Mouse (Mus musculus): Measurements from ENCODE around the gene Ddias. TPM values are rescaled to one million over a fixed set of nuclear protein-coding genes. Genes with fewer than 3 reads are reported as not detected.
"Not testable (repeated sequence)": the region's sequence is repeated elsewhere in the genome, so short reads cannot be mapped to it uniquely, and the experiment has no call there.

The Ddias gene
- under 1 TPM; 0.42 to 0.78 TPM for total RNA-seq (2021)

GRCm38 (mm10) chr7:92874116-92874675 is at the start of gene Ddias, which contains the start of gene Prcp:
Gene Ddias, minus strand, starts transcription at chr7:92874247.
Gene Prcp, plus strand, starts transcription at chr7:92874470.
- peak; percentile 90 to 91 for DNase-seq

DNA sequence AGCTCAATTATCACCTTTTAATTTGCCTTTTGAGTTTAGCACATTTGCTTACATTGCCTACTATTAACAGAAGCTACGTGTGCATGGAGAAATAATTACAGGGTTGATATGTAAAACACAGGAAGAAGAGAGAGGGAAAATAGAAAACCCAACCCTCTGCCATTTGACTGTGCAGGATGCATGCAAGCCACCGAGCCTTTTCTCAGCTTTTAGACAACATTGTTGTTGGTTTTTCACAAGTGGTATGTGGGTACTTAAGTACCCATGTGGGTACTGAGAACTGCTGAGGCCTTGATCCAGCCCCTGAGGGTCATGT is 46.8 kb upstream of the Ddias start:
- DNase-seq = no peak

DNA sequence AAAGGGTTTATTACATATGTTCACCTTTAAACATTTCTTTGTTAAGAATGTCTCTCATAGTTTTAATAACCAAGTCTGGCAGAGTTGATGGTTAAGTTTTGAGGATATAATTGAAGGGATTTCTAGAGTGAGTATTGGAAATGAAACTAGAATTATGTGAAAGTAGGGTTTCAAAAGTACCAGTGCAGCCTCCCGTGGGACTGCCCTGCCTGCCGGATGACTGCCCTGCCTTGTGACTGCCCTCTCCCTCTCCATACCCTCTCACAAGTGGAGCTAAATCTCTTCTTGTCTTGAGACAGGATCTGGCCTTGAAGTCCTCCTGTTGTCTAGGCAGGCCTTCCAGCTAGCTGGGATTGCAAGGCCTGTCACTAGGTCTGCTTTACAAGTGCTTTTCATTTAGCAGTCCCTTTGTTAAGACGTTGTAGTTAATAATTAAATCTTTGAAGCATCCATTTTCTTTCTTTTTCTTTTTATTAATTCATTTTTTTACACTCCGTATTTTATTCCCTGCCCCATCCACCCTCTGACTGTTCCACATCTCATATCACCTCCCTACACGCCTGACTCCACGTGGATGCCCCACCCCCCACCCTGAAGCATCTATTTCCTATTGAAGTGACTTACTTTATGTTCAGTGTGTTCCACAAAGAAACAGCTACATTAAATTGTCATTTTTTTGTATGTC is 46.3 kb upstream of the Ddias start:
- no peak for DNase-seq

DNA sequence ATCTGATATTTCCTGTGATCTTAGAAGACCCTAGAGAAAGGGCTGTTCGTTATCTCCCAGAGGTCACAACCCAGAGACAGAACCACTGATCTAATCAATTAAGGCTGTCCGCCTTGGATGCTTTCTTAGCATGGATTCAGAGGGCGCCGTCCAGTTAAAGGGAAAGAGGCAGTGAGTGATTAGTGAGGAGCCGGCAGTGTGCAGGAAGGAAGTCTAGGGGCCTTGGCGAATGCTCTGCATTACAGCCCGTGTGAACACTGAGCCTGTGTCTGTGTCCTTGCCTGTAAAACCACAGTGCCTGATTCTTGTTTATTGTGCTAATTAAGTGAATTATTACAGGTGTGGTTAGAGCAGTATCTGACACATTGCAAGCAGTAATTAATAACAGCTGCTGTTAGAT is 30.2 kb upstream of the Ddias start:
- DNase-seq = not testable (repeated sequence)

DNA sequence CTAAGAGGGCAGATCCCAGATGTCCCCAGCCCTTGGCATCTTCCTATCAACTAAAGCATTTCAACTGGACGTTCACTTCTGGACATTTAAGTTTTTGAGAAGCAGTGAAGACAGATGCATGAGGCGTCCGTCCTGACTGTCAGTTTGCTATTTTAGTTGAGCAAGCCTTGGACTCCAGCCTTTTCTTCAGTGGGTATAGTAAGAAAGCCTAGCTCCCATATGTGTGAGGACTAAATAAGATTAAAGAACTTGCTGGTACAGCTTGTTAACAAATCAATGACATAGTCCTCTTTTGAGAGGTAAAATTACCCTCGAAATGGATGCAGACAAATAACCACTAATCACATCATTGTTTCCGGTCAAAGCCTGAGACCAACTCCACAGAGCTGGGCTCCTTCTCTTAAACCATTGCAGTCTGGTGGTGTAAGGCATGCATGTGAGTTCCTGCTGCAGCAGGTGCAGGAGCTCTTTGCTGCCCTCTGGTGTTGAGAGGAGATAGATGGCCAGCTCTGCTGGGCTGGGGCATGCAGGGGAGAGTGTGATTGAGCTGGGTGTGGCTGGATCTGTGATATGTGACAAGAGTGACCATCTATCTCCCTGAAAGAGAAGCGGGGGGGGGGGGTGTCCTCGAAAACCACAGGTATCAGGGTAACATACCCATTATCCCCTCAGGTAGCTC is 29.5 kb upstream of the Ddias start:
- DNase-seq = peak; percentile 41 to 55

DNA sequence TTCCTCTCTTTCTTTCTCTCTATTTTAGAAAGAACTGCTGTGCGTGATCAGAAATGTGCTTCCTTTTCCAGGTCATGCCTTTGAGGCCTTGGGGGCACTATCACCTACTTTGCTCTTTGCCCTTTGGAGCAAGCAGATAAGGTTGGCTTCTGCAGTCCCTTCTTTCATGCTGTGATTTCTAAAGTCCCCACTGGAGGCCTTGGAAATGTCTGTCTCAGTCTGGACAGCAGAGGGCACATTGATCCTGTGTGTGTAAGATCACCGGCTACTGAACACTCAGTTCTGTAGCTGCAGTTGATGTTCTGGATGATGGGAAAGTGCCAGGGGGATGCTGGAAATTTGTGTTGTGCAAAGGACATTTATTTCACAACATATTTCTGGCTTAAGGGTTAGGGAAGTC is 23.0 kb upstream of the Ddias start:
- no peak for DNase-seq

DNA sequence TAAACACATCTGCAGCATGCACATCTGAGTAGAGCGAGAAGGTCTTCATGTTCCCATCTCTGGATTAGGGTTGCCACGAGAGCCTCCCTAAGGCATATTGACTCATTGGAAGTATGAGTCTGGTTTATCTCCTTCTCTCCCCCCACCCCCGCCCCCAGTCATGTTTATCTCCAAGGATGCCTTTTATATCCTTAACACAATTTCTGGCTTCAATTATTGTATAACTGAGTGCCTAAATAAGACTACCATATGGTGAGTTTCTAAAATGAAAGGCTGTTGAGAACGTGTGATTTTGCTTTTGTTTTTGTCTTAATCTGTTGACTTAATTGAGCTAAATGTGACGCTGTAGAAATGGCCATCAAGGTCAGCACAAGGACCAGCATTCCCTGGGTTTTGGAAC is 22.0 kb upstream of the Ddias start:
- no peak for DNase-seq

DNA sequence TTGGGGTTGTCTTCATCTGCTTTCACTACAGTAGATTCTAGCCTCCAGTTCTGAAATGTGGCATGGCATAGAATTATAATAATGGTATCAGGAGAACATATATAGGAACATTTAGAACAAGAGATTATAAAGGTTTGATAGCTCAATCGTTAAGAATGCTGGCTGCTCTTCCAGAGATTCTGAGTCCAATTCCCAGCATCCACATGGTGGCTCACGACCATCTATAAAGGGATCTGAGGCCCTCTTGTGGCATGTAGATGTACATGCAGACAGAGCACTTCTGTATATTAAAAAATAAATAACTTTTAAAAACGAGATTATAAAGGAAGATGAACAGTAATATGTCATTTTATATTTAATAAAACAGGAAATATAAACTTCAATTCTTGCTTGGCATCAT is 19.4 kb upstream of the Ddias start:
- DNase-seq = no peak

DNA sequence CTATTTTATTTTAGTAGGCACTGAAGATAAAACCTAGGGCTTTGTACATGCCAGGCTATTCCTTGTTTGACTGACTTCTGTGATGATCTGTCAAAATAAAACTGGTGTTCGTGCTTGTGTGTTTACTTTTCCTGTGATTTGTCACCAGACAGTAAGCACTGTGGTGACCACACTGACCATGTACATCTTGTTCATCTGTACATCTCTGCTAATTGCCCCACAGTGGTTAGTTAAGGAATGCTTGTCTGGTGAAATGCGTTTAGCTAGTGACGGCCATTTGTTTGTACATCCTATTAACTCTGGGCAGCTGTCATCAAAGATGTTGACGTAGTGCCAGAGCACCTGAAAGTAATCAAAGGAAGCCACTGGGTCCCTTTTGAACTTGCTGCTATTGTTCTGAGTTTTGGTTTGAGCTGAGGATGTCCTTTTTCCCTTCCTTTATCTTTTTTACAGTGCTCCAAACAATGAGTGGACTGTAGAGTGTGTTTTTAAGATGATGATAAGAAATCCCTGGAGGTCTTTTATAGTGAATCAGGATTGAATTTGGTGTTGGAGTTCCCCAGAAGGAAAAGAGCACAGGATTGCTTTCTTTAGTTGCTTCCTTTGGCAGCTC is 16.7 kb upstream of the Ddias start:
- no peak for DNase-seq

- DNase-seq = no peak
These were observed 16.2 kb upstream of the Ddias start for GRCm38 (mm10) chr7:92890211-92890610.

DNA sequence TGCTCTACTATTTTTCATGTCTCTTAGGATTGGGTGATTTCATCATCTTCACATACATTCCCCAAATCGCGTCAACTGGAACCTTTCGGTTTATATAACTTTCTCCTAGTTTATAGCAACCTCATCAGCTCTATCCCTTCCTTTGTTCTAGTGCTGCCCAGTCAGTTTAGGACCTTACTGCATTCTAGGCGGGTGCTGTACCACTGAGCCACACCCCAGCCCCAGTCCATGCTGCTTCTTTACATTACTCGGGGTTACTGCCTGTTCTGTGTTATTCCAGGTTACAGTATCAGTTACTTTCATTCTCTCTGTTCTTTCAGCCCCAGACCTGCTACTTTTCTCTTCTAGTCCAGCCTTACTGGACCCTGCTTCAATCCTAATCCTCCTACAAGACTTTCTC is 13.2 kb upstream of the Ddias start:
- DNase-seq = no peak

GRCm38 (mm10) chr7:92886801-92887200 is 12.8 kb upstream of the Ddias start:
- DNase-seq = no peak

DNA sequence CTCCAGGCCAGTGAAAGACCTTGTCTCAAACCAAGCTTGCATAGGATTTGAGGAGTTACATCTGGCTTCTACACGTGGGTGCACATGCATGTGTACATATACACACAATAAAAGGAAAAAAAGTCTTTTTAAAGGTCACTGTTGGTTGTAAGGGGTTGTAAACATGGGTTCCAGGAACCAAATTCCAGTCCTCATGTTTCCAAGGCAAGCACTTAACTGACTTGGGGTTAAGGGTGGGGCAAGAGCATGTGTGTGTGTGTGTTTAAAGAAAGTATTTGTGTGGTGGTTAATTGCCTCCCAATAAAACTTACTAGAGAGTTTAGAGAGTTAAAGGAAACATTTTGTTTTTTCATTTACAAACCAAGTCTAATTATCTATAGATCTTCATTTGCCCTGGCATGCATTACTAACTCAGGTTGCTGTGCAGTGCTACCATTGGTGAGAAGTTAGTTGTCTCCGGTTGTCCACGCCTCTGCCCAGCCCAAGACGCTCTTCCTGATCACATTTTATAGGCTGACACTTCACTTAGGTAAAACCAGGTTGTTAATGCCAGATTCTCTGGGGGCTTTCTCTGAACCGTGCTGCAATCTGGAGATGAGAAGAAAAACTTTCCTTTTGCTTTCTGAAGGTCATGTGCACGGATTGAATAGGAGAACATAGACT is 11.1 kb upstream of the Ddias start:
- DNase-seq = no peak

DNA sequence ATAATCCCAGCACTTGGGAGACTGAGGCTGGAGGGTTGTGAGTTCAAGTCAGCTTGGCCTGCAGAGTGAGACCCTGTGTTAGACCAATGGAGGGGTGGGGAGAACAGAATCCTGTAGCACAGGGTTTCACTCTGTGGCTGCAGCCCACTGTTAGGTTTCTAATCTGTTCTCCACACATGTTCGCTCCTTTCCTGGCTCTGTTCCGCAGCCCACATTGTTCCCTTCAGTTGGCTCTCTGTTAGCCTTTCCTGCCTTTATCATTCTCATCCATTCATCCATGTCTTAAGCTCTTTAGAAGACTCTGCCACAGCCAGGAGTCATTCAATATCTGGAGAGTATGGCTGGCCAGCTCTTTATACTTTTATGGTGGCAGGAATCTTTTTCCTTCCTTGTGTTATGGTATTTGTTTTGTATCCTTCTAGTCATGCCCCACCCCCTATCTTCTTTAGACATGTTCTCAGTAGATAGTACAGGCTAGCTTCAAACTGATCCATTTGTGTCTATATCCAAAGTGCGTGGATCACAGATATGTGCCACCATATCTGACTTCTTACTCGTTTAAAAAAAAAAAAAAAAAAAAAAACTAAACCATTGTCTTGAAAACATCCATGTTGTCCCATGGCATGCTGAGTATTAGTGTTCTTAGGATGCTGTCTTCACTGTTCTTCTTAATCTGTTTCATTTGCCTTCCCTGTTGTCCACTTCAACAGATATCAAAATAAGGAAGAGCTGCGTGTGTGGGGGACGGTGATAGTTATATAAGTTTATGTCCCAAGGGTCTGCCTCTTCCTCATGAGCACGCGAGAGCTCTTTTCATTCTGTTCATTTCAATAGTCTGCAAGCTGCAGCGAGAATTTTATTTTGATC is 10.0 kb upstream of the Ddias start:
- no peak for DNase-seq

DNA sequence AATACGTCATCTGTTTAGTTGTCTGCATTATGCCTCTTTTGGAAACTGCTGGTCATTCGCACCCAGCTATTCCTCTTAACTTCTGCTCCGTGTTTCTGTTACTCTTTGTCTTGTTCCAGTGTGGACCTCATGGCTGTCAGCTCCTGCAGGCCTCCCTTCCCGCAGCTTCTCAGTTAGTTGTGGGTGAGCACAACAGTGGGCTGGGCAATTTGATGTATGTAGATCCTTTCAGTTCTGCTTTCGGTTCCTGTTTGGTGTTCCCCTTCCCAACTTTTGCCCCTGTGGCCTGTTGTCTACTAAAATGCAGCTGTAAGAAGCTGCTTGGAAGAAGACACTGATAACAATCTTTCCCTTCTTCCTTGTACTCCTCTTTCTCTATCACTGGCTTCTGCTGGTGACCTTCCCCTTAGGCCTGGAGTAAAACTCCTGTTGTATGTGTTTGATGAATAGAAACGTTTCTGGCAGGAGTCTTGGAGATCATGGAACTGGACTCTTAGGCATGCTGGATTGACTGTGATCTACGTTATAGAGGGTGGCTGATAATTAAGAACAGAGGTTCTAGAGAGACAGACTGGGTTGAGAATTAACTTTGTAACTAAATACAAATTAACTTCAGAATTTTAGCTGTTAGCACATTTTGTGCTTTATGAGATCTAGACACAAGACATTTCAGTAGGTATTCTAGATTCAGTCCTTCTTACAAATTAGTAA is 4.7 kb upstream of the Ddias start:
- no peak for DNase-seq

- no peak for DNase-seq
These were observed 2.5 kb upstream of the Ddias start for GRCm38 (mm10) chr7:92876538-92876937.

DNA sequence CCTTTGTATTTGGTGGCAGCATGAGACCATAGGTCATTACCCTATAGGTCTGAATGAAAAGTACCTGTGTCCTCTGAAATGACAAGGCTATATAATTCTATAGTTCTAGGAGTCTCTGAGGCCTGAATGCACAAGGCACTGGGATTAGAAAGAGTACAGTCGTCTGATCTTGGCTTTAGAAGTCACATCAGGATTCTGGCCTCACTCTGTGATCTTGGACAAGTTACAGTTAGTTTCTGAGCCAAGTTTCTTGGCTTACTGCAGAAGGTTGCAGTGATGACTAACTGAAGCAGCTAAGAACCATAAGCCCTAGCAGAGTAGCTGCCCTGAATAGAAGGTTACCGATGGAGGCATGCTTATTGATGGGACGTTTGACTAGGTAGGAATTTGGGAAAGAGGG is 2.0 kb upstream of the Ddias start:
- DNase-seq = no peak

GRCm38 (mm10) chr7:92874761-92875408 is 838 bp upstream of the Ddias start:
- peak; percentile 87 to 88 for DNase-seq

DNA sequence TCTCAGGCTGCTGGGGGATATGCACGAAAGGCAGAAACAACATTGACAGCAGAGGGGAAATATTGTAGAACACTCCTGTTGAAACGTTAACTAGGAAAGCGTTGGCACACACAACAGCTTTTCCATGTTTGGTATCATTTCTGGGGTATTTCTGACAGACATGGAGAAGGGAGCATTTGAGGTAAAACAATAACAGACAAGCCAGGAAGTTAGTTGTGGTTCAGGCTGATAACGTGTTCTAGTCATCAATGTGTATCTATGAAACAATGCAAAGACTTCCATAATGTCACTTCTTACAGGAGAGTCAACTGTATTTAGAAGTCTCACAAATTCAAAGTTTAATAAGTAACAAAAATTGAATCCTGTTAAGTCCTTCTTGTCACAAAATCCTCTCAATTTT is 2.5 kb downstream of the Ddias start:
- no peak for DNase-seq

DNA sequence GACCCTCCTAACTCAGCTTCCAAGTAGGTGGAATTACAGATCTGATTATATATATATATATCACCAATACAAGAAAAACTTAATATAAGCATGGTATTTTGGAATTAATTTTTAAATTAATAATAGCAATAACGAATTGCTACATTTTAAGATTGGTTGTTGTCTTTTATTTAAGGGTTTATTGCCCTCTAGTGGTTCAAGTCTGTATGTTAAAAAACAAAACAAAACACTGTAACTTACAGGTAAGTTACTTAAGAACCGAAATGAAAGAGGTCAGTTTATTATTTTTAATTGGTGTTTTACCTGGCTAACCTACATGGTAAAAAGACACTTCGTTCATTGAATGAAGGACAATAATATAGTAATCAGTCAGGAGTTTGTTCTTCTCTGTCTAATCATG is 3.9 kb downstream of the Ddias start:
- no peak for DNase-seq

GRCm38 (mm10) chr7:92866526-92866925 is 7.5 kb downstream of the Ddias start:
- no peak for DNase-seq

Measured in layer of hippocampus, postnatal 36 days (tissue).